Comparison of ENCODE assay signal across 15 mouse cellular contexts in the genomic region with DNA sequence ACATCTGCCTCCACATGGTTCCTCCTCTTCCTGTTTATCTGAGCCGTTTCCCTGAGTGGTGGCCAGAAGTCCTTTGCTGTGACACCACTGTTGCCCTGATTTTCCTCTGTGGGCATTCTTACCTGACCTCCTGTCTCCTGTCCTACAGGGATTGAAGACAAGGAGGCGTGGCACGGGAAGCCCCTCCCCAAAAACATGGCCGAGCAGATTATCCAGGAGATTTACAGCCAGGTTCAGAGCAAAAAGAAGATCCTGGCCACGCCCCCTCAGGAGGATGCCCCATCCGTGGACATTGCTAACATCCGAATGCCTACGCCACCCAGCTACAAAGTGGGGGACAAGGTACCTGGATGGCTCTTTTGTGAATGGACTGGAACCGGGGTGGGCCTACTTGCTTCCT.
"Had no signal": no experiment of that assay in that cellular context is flagged by ENCODE, and none has a peak within 500 bp of the region (broad histone marks: within the 10 kb centered on the region; RNA-seq: fewer than 3 reads in every experiment).

No protein-coding gene starts in this region.

- DNase-seq: liver, postnatal 0 days; lung, adult 2 months; lung, postnatal 14 days; lung, postnatal 36 days; right cerebral cortex, postnatal 14 days; thymus, adult 18-20 months; thymus, postnatal 14 days; thymus, postnatal 36 days had no signal

- H3K27ac ChIP-seq: liver, embryonic 15.5 days; lung, embryonic 15.5 days; macrophage; midbrain, embryonic 13.5 days; neural tube, embryonic 12.5 days; stomach, embryonic 15.5 days had no signal

- H3K4me3 ChIP-seq: liver, embryonic 15.5 days; lung, embryonic 15.5 days; megakaryocyte, embryonic 14.5 days; midbrain, embryonic 13.5 days; neural tube, embryonic 12.5 days; stomach, embryonic 15.5 days had no signal
